Comparison of ENCODE assay signal across 8 mouse cellular contexts in genomic region chr5:38307255-38308101, GRCm38 (mm10). TPM values are rescaled to one million over a fixed set of nuclear protein-coding genes. Genes with fewer than 3 reads are reported as not detected.
DNase-seq lines count a peak whose midpoint lies in the region; ATAC-seq and TF ChIP-seq lines count a peak whose summit lies in the region.

No protein-coding gene starts in this region.

- no peaks in the 10 kb centered on the region for H3K27me3 ChIP-seq in embryonic facial prominence, embryonic 14.5 days (replicated peaks; ENCODE audit: control insufficient read depth, insufficient read depth, low read length)
- no peaks in the 10 kb centered on the region for H3K27me3 ChIP-seq in limb, embryonic 14.5 days (ENCODE audit: control insufficient read depth, insufficient read depth, low read length)

- H3K36me3 ChIP-seq in embryonic facial prominence, embryonic 14.5 days (ENCODE audit: control insufficient read depth, insufficient read depth, low read length) = no peaks in the 10 kb centered on the region
- no peaks in the 10 kb centered on the region for H3K36me3 ChIP-seq in limb, embryonic 14.5 days (ENCODE audit: control insufficient read depth, insufficient read depth, low read length)

- H3K4me3 ChIP-seq in embryonic facial prominence, embryonic 14.5 days (ENCODE audit: low read depth, low read length) = peak overlapping the region; percentile 39
- peak overlapping the region; percentile 31 for H3K4me3 ChIP-seq in limb, embryonic 14.5 days (replicated peaks; ENCODE audit: low read length)

- peak; percentile 94 for DNase-seq in 3T3-L1 (ENCODE audit: low read depth, low spot score)
- peak; percentile 67 to 76 for DNase-seq in adrenal gland, postnatal 4 days (ENCODE audit: low spot score in 2 of 2)
- DNase-seq in embryonic facial prominence, embryonic 14.5 days (ENCODE audit: low spot score) = peak; percentile 90
- DNase-seq in heart, adult 8-10 months (ENCODE audit: low spot score) = peak; percentile 83
- peak; percentile 91 for DNase-seq in kidney, adult 9 months
- DNase-seq in limb, embryonic 14.5 days (ENCODE audit: low spot score) = peak; percentile 83
- DNase-seq in monocyte, adult 2 months (ENCODE audit: low read depth in 1 of 2, low spot score in 2 of 2) = peak; percentile 42 to 74
- DNase-seq in spleen, postnatal 36 days (ENCODE audit: low spot score in 2 of 2) = peak; percentile 73 to 75

- H3K4me2 ChIP-seq in embryonic facial prominence, embryonic 14.5 days (ENCODE audit: low read depth, low read length) = peak overlapping the region; percentile 62
- H3K4me2 ChIP-seq in limb, embryonic 14.5 days (replicated peaks; ENCODE audit: low read depth, low read length, severe bottlenecking) = peak overlapping the region; percentile 54

- H3K9me3 ChIP-seq in embryonic facial prominence, embryonic 14.5 days (ENCODE audit: control insufficient read depth, low read length) = no peaks in the 10 kb centered on the region
- no peaks in the 10 kb centered on the region for H3K9me3 ChIP-seq in limb, embryonic 14.5 days (ENCODE audit: control insufficient read depth, low read length)

- H3K4me1 ChIP-seq in embryonic facial prominence, embryonic 14.5 days (ENCODE audit: control insufficient read depth, insufficient read depth, low read length) = no peaks in the 10 kb centered on the region
- no peaks in the 10 kb centered on the region for H3K4me1 ChIP-seq in limb, embryonic 14.5 days (ENCODE audit: control insufficient read depth, insufficient read depth, low read length)

- no peak overlapping the region for H3K27ac ChIP-seq in embryonic facial prominence, embryonic 14.5 days (replicated peaks; ENCODE audit: low read depth, low read length)
- no peak overlapping the region for H3K27ac ChIP-seq in limb, embryonic 14.5 days (replicated peaks; ENCODE audit: low read depth, low read length)

- ATAC-seq in embryonic facial prominence, embryonic 14.5 days (ENCODE audit: low read depth) = peak; percentile 87
- ATAC-seq in limb, embryonic 14.5 days (ENCODE audit: low FRiP score, low read depth) = peak; percentile 87

- no peak for TF ChIP-seq POLR2A in limb, embryonic 14.5 days (IDR thresholded peaks at IDR 0.05; ENCODE audit: borderline replicate concordance, extremely low read depth, insufficient read depth, insufficient read length)

- 9% methylated on average over 26 of the region's 26 CpGs for WGBS in embryonic facial prominence, embryonic 14.5 days
- 9% methylated on average over 26 of the region's 26 CpGs for WGBS in limb, embryonic 14.5 days

- peak overlapping the region; percentile 46; the same call in 1 of the 2 replicates for H3K9ac ChIP-seq in embryonic facial prominence, embryonic 14.5 days (ENCODE audit: low read depth, low read length)
- no peak overlapping the region for H3K9ac ChIP-seq in limb, embryonic 14.5 days (ENCODE audit: low read depth, low read length, severe bottlenecking)

RNA-seq across cellular contexts. Expression of gene Drd5, which starts 11.7 kb away (rescaled TPM):
- not detected for total RNA-seq in adrenal gland, postnatal 4 days (2021)
- polyA plus RNA-seq in embryonic facial prominence, embryonic 14.5 days (2014; fragmentation: Nextera tagmentation; extraction: Ambion mirVana) = not detected in 2 replicates
- not detected for total RNA-seq in heart, adult 8-10 months (2022)
- 0.04 and 0.12 TPM in 2 replicates for polyA plus RNA-seq in limb, embryonic 14.5 days (2012; rRNA removed)
- 0.06 TPM in 1 of 2 replicates, not detected in the other for polyA plus RNA-seq in limb, embryonic 14.5 days (2014; fragmentation: Nextera tagmentation; extraction: Ambion mirVana)

RNA-seq across cellular contexts. Expression of gene Otop1, which starts 31.7 kb away (rescaled TPM):
- 10 to 100 TPM; 10.3 to 12.7 TPM for total RNA-seq in adrenal gland, postnatal 4 days (2021)
- polyA plus RNA-seq in embryonic facial prominence, embryonic 14.5 days (2014; fragmentation: Nextera tagmentation; extraction: Ambion mirVana) = 0.14 and 0.22 TPM in 2 replicates
- under 1 TPM; 0.12 to 0.28 (median 0.18) TPM for total RNA-seq in heart, adult 8-10 months (2022)
- 0.04 TPM in 1 of 2 replicates, not detected in the other for polyA plus RNA-seq in limb, embryonic 14.5 days (2012; rRNA removed)
- not detected in 2 replicates for polyA plus RNA-seq in limb, embryonic 14.5 days (2014; fragmentation: Nextera tagmentation; extraction: Ambion mirVana)

RNA-seq across cellular contexts. Expression of gene Tmem128, which starts 47.5 kb away (rescaled TPM):
- 10 to 100 TPM; 46.3 to 48.7 TPM for total RNA-seq in adrenal gland, postnatal 4 days (2021)
- 63.3 and 65.6 TPM in 2 replicates for polyA plus RNA-seq in embryonic facial prominence, embryonic 14.5 days (2014; fragmentation: Nextera tagmentation; extraction: Ambion mirVana)
- total RNA-seq in heart, adult 8-10 months (2022) = 10 to 100 TPM in 3 of 4 experiments, 1 to 10 TPM in 1; 9.5 to 12.0 (median 11.6) TPM
- 51.1 and 57.5 TPM in 2 replicates for polyA plus RNA-seq in limb, embryonic 14.5 days (2012; rRNA removed)
- 66.9 and 70.0 TPM in 2 replicates for polyA plus RNA-seq in limb, embryonic 14.5 days (2014; fragmentation: Nextera tagmentation; extraction: Ambion mirVana)

Comparison
In these comparisons a context has a peak if more than half of its experiments do, and no peak if none do; other contexts are left out.
1. RNA of gene Otop1, which starts 31.7 kb away (total RNA-seq): 10.3 to 12.7 TPM in adrenal gland, postnatal 4 days; 0.12 to 0.28 TPM in heart, adult 8-10 months; every median in the first group is over 4 times any median in the second.
2. Peak in every context shown above with its lines, with median percentiles within 50 percentile points of each other: DNase-seq.